Mouse (Mus musculus) embryo, embryonic 11.5 days (tissue): Measurements from ENCODE around the gene Iqsec1.

ENCODE experiments used
- DNase-seq: peaks from one replicate; pipeline ENCODE4 v3.0.0-alpha.2; 2012; ENCODE audit warnings: low read depth, low spot score

Iqsec1 gene

DNA sequence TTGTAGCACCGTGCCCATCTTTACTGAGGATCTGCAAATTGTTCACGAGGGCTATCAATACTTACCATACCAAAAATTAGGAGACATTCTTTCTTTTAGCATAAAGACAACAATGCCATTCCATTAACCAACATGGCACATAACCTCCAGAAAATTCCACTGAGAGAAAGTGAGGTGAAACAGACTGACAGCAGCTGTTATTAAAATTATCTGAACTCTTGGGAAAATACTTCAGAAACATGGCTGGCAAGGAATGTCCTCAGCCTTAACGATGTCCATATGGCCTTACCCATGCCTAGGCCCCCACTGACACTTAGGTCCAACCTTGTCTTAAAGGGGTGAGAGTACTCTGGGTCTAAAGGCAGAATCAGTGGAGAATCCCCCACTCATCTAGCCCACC is 260.7 kb downstream of the Iqsec1 start:
- DNase-seq: no peak

DNA sequence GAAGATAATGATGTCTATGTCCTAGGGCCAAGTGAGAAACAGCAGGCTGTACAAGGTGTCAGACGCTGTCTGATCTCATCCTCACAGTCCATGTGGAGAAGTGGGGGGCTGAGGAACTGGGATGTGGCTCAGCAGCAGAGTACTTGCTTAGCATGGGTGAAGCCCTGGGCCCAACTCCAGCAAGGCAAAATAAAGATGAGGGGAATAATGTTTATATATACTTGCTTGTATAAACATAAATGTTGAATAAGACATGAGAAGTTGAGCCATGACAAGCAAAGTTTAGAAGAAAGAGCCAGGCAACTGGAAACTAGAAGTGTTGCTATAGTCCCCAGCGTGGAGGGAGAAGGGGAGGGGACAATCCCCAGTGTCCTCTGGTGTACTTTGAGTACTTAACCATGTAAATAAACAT is 261.8 kb downstream of the Iqsec1 start:
- no peak for DNase-seq

DNA sequence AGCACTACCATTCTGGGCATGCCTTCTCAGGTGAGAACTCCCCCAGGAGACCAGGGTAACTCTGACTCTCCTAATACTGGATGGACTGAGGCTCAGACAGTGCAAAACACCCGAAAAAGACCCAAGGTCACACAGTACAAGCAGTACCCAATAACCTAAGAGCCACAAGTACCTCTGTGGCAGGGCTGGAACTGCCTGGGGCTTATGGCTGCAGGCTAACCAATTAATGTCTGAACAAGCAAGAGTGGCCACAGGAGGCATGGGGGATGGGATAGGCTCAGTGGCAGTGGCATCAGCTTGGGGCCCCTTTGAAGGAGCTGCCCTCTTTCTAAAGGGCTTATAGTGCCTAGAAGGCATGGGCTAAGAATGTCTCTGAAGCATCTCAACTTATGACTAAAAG is 263.0 kb downstream of the Iqsec1 start:
- no peak for DNase-seq

DNA sequence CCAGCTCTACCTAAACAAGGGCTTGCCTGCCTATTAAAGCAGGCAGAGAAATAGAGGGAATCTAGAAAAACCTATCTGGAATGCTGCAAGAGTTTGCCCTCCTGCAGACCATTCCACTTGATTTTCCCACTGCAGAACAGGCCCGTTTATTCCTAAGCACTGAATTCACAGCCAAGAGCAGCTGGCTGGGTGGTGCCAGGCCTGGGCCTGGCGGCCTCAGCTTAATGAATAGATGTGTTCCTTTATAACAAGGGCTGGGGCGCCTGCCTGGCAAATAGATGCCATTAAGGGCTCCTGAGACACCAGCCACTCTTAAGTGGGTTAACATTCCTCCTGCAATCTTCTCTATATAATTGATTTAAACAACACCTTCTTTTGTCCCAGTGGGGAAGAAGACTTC is 265.5 kb downstream of the Iqsec1 start:
- DNase-seq: no peak

DNA sequence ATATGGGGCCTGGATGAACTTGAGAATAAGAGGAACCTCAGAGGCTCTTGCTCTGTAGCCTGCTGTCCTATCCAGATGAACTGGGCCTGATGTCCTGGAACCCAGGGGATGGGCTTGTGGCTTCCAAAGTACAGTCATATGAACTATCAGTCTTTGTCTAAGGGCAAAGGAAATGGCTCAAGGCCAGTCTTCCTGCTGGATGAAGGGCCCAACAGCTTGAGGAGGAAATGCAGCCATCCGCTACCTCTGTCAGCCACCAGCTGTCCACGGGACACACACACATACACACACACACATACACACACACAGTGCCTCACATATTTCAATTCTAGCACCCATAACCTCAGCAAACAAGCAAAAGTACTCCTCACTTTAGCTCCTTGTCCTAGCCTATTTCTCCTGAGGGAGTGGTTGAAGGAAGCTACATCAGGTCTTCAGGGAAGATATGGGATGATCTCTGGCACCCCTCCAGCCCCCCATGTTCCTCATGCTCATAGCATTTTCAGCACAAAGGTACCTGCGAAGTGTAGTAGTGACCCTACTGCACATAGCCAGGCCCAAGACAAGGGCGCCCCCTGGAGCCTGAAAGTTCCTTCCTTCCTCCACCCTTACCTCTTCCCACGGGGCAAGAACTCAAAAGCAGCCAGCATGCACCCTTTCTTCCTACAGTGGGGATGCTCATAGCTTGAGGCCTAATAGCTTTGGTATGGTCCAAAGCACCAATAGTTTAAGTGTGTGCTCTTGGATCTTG is 267.3 kb downstream of the Iqsec1 start:
- DNase-seq: no peak

DNA sequence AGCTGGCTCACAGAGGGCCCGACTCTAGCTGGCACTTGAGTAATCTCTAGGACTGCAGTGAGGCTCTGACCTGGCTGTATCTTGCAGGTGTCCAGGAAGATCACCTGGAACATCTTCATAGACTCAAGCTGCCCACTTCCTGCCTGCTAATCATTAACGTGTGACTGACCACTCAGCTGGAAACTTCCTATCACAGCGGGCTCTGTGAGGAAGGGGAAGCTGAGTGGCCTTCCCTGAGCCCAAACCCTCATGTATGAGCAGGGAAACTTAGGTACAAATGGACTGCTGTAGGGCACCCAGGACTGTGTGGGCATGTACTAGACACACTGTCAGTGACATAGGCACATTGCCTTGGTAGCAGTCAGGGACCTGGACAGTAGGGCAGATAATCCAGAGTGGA is 268.3 kb downstream of the Iqsec1 start:
- DNase-seq: no peak

DNA sequence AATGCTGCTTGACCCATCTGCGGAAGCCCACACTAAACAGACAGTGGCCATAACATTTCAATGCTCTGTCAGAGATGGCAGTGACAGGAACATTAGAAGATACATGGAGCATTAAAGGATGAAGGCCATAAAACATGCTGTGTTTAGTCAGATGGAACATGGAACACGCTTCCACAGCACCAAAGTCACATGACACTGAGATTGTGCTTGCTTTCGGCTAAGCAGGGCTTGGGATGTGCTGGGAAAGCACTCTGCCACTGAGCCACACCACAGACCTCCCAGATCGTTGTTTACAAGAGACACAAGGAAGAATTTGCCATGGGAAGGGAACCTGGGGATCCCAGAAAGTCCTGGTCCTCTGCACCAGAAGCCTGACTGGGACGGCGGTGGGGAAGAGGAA is 269.1 kb downstream of the Iqsec1 start:
- no peak for DNase-seq

DNA sequence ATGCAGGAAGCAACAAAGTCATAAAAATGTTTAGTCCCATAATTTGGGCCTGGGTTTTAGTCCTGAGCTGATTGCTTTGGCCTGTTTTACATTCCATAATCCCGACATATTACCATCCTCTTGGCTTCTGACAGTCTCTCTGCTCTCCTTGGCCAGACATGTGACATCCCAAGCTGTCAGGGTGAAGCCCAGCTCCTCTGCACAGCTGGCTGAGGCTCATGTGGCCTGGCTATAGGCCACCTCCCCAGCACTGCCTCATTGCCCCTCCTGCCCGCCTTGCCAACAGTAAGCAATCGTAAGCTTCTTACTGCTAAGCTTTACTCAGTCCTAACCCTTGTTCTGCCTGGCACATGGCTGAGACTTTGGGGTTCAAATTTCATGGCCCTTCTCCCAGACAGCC is 270.0 kb downstream of the Iqsec1 start:
- no peak for DNase-seq

DNA sequence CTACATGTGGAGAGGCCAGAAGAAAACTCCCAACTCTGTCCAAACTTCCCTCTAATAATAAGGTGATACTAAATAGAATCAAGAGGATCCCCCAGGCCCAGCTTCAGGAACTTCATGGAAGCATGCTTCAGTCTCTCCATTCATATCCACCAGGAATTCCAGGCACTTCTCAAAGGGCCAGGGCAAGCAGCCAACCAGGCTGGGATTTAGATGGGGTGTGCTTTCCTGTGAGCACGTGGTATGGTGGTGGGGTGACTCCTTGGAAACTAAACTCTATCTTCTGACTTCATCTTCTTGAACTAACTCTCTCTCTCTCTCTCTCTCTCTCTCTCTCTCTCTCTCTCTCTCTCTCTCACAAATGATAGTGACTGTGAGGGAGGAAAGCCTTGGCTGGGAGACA is 270.8 kb downstream of the Iqsec1 start:
- no peak for DNase-seq

DNA sequence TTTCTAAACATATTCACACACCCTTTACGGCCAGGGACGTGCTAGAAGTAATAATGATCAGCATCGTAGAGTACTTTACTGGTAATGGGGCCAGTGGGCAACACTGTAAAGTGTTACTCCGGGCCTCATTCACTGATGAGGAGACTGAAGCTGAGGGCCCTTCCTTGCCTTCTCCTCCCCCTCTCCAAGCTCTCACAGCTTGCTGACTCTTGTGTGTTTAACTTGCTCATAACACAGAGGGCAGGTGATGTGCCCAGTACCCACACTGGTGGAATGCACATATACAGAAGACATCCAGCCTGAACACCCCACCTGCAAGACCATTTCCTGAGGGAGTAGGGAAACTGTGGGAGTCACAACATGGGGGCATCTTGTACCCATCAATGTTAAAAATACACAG is 271.6 kb downstream of the Iqsec1 start:
- DNase-seq: no peak

DNA sequence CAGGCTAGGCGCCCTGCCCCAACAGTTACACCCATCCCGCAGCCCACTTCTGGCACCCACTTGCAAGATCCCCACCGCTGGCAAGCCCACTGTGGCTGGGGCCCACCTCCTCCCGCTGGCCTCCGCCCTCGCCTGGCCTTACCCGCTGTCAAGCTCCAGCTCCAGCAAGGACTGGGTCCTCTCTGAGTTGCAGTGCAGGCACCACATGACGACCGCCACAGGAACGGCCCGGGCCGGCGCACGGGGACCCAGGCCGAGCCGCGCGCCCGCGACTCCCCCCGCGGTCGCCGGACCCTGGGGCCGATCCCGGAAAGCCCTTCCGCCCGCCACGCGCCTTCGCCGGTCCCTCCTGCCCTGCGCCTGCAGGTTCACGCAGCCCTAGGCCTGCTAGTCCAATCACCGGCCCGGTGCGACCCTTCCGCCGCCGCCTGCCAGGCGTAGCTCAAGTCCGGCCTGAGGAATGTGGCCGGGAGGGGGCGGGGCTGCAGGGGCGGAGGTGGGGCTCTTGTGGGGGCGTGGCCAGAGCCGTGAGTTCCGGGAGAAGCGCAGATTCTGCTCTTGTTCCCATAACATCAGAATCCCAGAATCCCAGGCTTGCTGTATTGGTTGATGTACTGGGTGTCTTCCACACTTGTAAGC is 272.3 kb downstream of the Iqsec1 start:
- peak; percentile 80 for DNase-seq

DNA sequence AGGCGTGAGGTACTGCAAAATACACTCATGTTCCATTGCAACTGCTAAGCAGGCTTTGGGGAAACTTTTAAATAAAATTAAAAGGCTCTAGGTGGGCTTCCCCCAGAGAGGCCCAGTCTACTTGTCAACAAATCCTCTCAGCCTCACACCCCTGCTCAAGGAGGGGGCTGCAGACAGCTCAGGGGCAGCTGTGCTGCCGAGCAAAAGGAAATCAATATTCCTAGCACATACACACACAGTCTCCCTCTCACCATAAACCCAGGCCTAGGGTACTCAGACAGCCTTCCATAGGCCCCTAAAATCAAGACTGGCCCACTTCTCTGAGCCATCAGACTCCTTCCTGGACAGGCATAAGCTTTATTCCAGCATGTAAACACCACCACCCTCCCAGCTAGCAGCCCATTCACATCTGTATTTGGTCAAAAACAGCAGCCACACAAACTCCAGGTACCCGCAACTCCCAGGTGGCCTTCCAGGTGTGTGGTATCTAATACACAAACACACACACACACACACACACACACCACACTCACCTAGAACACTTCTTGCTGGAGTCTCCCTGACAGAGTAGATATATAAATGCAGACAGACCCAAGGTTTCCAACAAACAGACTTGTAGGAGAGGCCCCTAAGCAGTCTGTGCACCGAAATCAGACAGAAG is 273.1 kb downstream of the Iqsec1 start:
- no peak for DNase-seq

DNA sequence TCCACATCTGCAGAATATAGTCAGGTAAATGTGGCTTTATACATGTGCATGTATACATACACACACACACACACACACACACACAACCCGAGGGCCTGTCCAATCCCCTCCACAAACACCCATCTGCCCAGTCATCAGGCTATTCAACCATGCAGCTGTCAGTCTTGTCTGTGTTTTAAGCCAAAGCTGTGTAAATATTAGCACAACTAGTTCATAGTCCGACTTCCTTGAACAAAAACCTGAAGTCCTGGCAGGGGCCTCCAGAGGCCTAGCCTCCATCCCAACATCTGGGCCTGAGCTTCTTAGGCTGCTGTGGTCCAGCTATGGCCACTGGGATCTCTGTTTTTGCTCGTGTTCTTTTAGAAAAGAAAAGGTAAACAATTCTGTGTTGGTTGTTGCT is 274.8 kb downstream of the Iqsec1 start:
- DNase-seq: no peak

DNA sequence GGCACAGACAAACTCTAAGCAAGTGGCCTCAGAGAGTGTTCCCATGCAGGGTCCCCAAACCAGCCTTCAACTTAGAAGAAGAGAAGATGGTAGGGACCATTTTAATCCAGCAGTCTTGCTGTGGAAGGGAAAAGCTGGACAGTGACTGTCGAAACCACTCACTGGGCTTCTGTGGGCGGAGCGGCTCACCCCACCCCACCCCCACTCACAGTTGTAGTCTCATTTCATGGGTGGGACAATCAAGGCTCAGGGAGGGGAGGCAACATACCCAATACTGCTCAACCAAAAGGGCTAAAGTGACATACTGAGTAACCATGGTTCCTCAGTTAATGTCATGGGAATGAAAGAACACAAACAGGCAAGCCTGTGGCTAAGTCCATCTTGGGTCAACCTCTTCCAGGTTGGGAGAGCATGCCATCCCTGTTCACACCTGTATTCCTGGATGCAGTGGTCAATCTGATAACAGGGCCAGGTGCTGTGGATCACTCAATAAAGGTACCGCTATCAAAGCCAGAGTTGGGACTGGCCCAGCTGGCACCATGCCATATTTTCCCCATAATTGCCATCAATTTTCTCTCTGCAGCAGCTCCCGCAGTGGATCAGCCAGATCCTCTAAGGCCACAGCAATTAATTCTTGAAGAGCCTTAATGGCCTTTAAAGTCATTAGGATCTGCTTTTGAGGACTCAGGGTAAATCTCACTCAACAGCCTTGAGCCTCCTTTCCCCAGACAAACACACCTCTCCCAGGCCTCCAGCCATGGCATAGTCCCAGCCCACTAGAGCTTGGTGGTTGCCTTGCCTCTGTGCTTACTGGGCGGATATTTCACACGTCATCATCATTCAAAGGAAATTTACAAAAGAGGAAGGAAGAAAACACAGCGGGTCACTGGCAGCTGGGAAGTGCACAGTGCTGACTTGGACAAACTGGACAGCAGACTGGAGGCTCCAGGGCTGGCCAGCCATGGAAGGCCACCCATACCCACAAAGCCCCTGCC is 275.7 kb downstream of the Iqsec1 start:
- no peak for DNase-seq

DNA sequence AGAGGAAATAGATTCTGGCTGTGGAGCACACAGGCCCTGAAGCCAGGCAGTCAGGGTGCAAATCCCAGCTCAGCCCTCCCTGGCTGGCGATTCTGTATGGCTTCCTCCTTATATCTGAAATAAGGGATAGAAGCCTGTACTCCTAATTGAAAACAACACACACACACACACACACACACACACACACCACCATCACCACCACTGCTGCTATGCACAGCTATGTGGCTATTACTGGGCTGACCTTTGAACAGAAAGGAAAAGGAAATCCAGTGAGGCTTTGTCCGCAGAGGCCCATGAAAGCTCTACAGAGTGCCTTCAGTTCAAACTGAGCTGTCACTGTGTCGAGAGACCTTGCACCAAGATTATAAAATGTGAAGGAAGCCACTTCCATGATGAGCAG is 276.4 kb downstream of the Iqsec1 start:
- no peak for DNase-seq

DNA sequence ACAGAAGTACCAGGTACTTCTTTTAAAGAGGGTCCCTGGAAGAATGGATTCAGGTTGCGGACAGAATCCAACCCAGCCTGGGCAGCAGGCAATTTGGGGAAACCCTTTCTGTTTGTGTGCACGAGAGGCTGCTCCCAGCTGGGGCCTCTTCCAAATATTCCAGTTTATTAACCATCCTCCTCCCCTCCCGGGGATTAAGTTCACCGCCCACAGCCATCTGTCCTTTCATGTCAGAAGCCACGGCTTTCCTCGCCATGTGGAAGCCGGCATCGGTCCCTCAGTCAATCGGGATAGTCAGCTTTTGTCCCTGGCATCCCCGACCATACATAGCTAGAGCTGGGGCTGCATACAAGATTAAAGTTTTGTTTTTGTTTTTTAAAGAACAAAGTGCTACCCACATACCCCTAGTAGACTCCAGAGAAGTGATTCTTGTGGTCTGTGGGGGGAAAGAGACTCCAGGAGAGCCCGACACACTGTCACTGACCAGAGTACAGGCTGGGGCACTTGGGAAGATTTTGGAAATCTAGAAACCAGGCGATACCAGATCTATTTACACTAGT is 276.9 kb downstream of the Iqsec1 start:
- DNase-seq: no peak

DNA sequence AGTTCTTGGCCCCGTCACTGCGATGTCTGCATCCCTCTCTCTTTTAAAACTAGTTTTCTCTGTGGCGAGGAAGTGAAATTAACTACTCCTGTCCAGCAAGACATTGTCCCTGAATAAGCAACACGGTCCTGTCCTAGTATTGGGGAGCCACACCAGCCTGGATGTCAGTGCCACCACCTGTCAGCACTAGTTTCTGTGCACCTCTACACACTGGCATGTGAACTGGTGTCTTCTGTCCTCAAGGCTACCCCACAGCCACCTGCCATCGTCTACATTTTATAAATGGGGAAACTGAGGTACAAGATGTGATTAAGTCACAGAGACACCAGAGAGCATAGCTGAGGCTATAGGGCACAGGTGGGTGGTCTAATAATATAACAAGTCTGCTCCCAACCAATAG is 277.7 kb downstream of the Iqsec1 start:
- no peak for DNase-seq

DNA sequence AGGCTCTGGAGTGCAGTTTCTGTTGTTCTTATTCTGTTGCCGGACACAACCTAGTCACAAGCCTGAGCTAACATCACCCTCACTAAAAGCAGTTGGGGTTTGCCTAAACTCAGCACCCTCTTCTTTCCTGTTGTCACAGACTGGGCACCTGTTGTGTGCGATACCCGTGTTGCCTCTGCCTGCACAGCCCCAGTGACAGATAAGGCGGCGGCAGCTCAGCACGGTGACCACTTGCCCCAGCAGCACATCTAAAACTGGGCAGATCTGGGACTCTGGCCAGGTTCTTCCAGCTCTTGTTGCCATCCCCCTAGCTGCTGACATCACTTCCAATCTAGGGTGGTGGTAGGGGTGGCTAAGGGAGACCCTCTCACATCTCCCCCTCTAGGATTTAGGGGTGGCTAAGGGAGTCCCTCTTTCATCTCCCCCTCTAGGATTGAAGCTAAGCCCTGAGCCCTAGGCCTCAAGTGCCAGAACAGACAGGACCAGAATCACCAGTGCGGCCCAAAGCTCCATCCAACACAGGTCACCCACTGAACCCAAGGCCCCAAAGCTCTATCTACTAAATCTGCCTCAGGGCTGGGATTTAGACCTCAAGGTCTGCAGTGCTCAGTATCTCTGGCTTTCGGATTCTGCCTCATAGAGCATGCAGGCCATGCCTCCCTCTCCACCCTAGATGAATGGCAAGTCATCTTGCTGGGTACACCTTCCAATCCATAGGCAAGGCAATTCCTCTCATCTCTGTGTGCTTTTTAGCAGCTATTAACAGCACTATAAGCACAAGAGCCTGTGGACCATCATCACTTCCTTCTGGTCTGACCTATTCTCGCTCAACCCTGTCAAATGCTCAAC is 278.3 kb downstream of the Iqsec1 start:
- no peak for DNase-seq

DNA sequence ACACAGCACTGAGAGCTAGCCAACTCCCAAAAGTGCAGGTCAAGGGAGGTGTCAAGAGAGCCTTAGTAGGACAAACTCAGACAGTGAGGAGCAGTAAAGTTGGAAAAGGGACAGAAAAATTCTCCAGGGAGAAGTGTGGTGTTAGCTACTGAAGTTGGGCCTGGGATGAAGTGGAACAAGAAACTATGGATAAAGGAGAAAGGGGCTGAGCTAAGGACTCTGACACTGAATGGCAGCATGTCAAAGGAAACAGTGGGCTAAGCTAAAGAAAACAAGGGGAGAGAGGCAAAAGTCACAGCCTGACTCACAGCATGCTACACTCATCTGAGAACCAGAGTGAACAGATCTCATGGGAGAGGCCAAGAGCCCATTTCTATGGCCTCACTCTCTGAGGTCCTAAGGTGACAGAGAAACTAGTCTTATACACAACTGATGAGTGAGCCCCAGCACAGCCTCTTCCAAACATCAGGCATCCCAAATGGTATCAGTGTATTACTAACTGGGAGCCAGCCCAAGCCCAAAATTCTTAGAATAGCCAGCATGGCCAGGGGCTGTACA is 280.3 kb downstream of the Iqsec1 start:
- DNase-seq: no peak

DNA sequence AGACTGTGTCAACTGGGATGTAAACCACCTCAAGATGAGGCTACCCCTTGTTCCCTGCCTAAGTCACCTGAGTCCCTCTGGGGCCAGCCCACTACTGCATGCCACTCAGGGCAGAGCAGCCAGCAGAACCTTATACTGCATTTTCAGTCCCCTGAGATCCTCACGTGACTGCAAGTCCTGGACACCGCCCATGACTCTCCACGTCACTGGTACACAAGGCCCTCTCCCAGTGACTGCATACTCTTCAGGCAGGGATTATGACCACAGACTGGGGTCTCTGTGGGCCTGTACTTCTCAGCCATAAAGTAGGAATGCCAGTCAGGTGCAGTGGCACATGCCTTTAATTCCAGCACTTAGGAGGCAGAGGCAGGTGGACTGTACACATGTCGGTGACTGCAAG is 281.3 kb downstream of the Iqsec1 start:
- no peak for DNase-seq
